Mouse (Mus musculus): ENCODE results near the gene Tas2r131.

- no peak for TF ChIP-seq EP300 (IDR thresholded peaks at IDR 0.05; ENCODE audit: low read depth)
- TF ChIP-seq CTCF (IDR thresholded peaks at IDR 0.05; ENCODE audit: low read depth): no peak
Observed at GRCm38 (mm10) chr6:132909351-132909750, 48.4 kb downstream of the Tas2r131 start, which contains the start of gene Tas2r125.

Measured in liver, postnatal 0 days (tissue).